Mouse (Mus musculus): ENCODE data around the gene Sema4f. TPM values are rescaled to one million over a fixed set of nuclear protein-coding genes. Genes with fewer than 3 reads are reported as not detected.

The Sema4f gene
- total RNA-seq, 4 experiments from 2014 or later = 0.17 to 0.31 (median 0.22) TPM; not detected in 1

- DNase-seq (ENCODE audit: low spot score) = no peak
These were observed 67.8 kb downstream of the Sema4f start for GRCm38 (mm10) chr6:82871632-82872331.

GRCm38 (mm10) chr6:82868476-82868875 is 71.1 kb downstream of the Sema4f start:
- no peak for DNase-seq (ENCODE audit: low spot score)

- DNase-seq (ENCODE audit: low spot score) = peak; percentile 56
These were observed 76.1 kb downstream of the Sema4f start for GRCm38 (mm10) chr6:82863380-82863874.

- DNase-seq (ENCODE audit: low spot score) = peak; percentile 41
These were observed 77.1 kb downstream of the Sema4f start for GRCm38 (mm10) chr6:82862475-82862874.

GRCm38 (mm10) chr6:82862042-82862441 is 77.5 kb downstream of the Sema4f start:
- no peak for DNase-seq (ENCODE audit: low spot score)

Other genes with a start within 250 kb of the Sema4f start
- gene Pole4, start 234.4 kb downstream of the Sema4f start, total RNA-seq (2022) = 10 to 100 TPM; 15.0 to 19.2 (median 17.6) TPM
- 100 to 1,000 TPM; 393 to 406 (median 396) TPM for gene Hk2, start 165.3 kb downstream of the Sema4f start, total RNA-seq (2022)
- gene M1ap, start 7.1 kb upstream of the Sema4f start, total RNA-seq (2022) = not detected
- gene Dok1, start 93.7 kb upstream of the Sema4f start, total RNA-seq (2022) = 1 to 10 TPM; 1.9 to 2.2 (median 2.0) TPM
- gene Loxl3, start 94.4 kb upstream of the Sema4f start, total RNA-seq (2022) = 1 to 10 TPM; 1.7 to 2.6 (median 2.0) TPM
- gene Aup1, start 114.8 kb upstream of the Sema4f start, total RNA-seq (2022) = 10 to 100 TPM; 63.1 to 78.6 (median 72.3) TPM
- gene Htra2, start 115.5 kb upstream of the Sema4f start, total RNA-seq (2022) = 10 to 100 TPM; 33.9 to 37.7 (median 34.7) TPM
- 1 to 10 TPM in 1 of 4 experiments, under 1 TPM in 3; 0.55 to 1.4 (median 0.84) TPM for gene Dqx1, start 118.1 kb upstream of the Sema4f start, total RNA-seq (2022)
- under 1 TPM in 1 of 4 experiments, not detected in 3; 0.16 TPM for gene Tlx2, start 130.5 kb upstream of the Sema4f start, total RNA-seq (2022)
- 1 to 10 TPM; 7.6 to 9.8 (median 8.5) TPM for gene Pcgf1, start 138.1 kb upstream of the Sema4f start, total RNA-seq (2022)
- gene Lbx2, start 146.6 kb upstream of the Sema4f start, total RNA-seq (2022) = 1 to 10 TPM in 3 of 4 experiments, under 1 TPM in 1; 0.90 to 2.9 (median 1.3) TPM
- 1 to 10 TPM in 3 of 4 experiments, under 1 TPM in 1; 0.72 to 2.8 (median 1.3) TPM for gene Ccdc142, start 161.8 kb upstream of the Sema4f start, total RNA-seq (2022)
- gene Gm42688, start 161.8 kb upstream of the Sema4f start, total RNA-seq (2022) = 1 to 10 TPM in 3 of 4 experiments, under 1 TPM in 1; 0.57 to 1.9 (median 1.2) TPM
- 100 to 1,000 TPM; 132 to 143 (median 140) TPM for gene Mrpl53, start 169.3 kb upstream of the Sema4f start, total RNA-seq (2022)
- 10 to 100 TPM in 1 of 4 experiments, 1 to 10 TPM in 3; 6.0 to 10.3 (median 8.0) TPM for gene Mogs, start 175.7 kb upstream of the Sema4f start, total RNA-seq (2022)
- 10 to 100 TPM; 75.5 to 91.1 (median 82.0) TPM for gene Wbp1, start 181.8 kb upstream of the Sema4f start, total RNA-seq (2022)
- gene Ino80b, start 185.7 kb upstream of the Sema4f start, total RNA-seq (2022) = 10 to 100 TPM; 11.3 to 19.5 (median 15.3) TPM
- gene Rtkn, start 195.7 kb upstream of the Sema4f start, total RNA-seq (2022) = 1 to 10 TPM; 4.8 to 5.4 (median 5.3) TPM
- gene Wdr54, start 216.6 kb upstream of the Sema4f start, total RNA-seq (2022) = 1 to 10 TPM; 2.1 to 2.6 (median 2.4) TPM
- gene 1700003E16Rik, start 216.6 kb upstream of the Sema4f start, total RNA-seq (2022) = under 1 TPM; 0.16 to 0.41 (median 0.18) TPM
- gene Dctn1, start 226.2 kb upstream of the Sema4f start, total RNA-seq (2022) = 100 to 1,000 TPM; 120 to 137 (median 134) TPM

Measured in heart, adult 8-10 months (tissue).